Mouse (Mus musculus) bone marrow, adult 2 months (tissue): ENCODE results near the gene Sell.

Source experiments
- CTCF ChIP-seq: fragments of 200-500 bp; IDR thresholded peaks from 2 replicates; pipeline ENCODE4 v1.5.1; 2011; ENCODE audit warnings: low read length, control low read depth; ENCODE audit not compliant: control insufficient read depth, insufficient read depth
- POLR2A ChIP-seq: fragments of 200-500 bp; IDR thresholded peaks from 2 replicates; pipeline ENCODE4 v1.6.1; 2011; ENCODE audit warnings: low read depth, mild to moderate bottlenecking, control low read depth, low read length, borderline replicate concordance; ENCODE audit not compliant: control insufficient read depth

GRCm38 (mm10) chr1:164054800-164055199 is 7.0 kb upstream of the Sell start:
- TF ChIP-seq CTCF = no peak
- no peak for TF ChIP-seq POLR2A
